Mouse (Mus musculus): ENCODE results near the gene Mcu.

GRCm38 (mm10) chr10:59548211-59548610 is 68.3 kb downstream of the Mcu start:
- TF ChIP-seq POLR2A (IDR thresholded peaks at IDR 0.05; ENCODE audit: borderline replicate concordance, insufficient read depth, low read length): no peak
- TF ChIP-seq CTCF (IDR thresholded peaks at IDR 0.05; ENCODE audit: borderline replicate concordance, insufficient read depth, low read depth, low read length): no peak
